Mouse (Mus musculus) right cerebral cortex, postnatal 14 days (tissue): ENCODE measurements around the gene Lpcat3.
"Not testable (repeated sequence)": the region's sequence is repeated elsewhere in the genome, so short reads cannot be mapped to it uniquely, and the experiment has no call there.

Experiments
- DNase-seq: peaks from one replicate; pipeline ENCODE4 v3.0.0; 2022

Gene Lpcat3

GRCm38 (mm10) chr6:124662477-124663423 is at the start of gene Lpcat3:
Gene Lpcat3 (plus strand): TSS chr6:124663027.
- DNase-seq, result peak; percentile 98

DNA sequence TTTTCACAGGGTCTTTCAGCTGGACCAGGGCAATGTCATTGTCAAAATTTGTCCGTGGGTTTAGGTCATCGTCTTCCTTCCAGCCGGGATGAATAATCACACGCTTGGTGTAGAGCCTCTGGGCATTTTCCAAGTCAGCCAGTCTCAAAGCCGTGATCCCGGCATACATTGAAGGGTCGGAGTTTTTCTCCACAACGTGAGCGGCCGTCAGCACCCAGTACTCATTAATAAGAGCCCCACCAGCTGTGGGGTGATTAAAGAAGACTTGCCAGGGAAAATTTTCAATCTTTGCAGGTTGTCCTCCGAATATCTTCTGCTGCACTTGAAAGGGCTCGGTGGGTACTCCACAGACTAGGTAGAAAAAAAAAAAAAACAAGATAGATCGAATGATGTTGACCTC is 37.2 kb upstream of the Lpcat3 start:
- DNase-seq, result no peak

DNA sequence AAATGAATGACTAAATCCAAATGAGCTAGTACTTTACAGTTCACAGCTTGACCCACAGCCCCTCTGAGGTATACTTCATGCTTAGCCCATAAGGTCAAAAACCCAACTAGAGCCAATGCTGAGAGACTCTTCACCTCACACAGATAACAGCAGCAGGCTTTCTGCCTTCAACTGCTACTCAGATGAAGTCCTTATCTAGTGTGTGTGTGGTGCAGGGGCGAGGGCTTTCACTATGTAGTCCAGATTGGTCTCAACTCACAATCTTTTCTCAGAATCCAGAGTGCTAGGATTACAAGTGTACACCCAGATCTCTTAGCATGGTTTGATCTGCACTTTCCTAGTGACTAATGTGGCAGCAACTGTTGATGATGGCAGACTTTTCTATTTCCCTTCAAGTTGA is 36.6 kb upstream of the Lpcat3 start:
- DNase-seq, result not testable (repeated sequence)

- no peak for DNase-seq
These were observed 32.1 kb upstream of the Lpcat3 start for GRCm38 (mm10) chr6:124630763-124631162.

DNA sequence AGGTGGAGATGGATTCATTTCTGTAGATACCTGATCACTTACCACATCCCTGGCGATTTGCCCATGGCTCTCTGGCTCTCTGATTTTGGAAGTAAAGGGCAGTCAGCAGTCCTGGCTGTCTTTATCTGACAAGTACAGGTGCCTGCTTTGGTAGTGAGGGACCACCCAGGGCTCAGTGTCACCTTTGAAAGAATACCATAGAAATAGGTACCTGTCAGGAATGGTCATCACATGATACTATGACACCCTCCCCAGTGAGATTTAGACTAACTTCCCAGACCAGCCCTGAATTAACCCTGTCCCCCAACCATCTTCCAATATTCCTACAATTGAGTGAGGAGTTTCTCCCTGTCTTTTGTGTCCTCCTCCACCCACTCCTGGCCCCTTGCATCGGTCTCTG is 26.8 kb upstream of the Lpcat3 start, which contains the start of gene C1s2:
C1s2 (minus strand) TSS at position 101 of the 400 bp plus-strand sequence.
- DNase-seq, result not testable (repeated sequence)

DNA sequence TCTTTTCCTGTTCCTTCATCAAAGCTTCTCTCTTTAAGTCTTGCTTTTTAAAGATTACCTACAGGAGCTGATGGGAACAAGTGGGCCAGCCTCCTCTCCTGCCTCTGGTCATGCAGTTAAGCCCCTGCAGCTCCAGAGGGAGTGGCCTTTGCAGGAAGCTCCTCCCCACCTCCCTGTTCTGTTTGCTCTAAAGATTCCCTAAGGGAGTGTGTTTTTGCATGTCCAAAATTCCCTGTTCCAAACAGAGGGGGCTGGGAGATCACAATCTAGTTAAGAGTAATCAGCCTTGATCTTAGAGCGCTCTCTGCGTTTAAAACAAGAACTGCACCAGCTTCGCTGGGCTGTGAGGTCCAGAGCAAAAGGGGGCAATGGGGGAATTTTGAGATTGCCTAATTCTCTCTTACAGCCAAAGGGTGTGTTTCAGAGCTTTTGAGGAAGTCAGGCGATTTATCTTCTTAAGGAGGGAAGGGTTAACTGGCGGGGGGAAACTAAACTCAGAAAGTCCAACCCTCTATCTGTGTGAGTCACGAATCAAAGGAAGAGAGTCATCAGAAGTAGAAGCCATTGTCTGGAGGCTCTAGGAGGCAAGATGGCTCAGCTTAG is 25.9 kb upstream of the Lpcat3 start:
- not testable (repeated sequence) for DNase-seq

DNA sequence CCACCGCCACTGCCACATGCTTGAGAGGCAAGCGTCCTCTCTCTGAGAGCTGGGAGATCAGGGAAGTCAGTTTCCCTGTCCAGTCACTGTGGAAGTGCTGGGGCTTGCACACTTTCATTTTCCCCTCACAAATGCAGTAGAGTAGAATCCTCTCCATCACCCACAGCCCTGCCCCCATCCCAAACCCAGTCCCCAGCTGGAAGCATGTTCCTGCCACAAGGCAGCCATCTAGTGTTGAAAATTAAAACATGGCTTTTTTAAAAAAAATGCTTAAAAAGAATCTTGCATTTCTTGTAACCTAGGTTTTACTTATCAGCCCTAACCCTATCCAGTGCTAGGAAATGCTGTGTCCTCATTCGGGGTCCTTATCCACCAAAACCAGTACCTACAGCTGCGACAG is 22.8 kb upstream of the Lpcat3 start:
- DNase-seq, result peak; percentile 29

- peak; percentile 61 for DNase-seq
These were observed 21.8 kb upstream of the Lpcat3 start for GRCm38 (mm10) chr6:124640997-124641396.

DNA sequence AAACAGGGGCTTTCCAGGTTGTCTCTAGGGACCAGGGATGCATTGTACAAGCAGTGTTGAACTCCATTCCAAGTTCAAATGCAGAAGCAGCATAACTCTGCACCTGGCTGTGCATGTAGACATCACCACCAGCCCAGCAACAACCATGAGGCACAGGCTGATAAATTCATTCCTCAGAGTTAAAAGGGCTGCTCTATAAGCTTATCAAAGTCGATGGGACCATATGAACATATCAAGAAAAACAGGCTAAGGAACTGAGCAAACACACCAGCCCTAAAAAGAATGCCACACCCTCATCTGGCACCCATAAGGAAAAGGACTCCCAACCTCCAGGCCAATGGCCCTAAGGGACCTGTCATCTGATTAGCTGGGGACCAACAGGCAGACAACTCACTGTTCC is 16.4 kb upstream of the Lpcat3 start:
- DNase-seq, result no peak

- no peak for DNase-seq
These were observed 6.9 kb upstream of the Lpcat3 start for GRCm38 (mm10) chr6:124655893-124656292.

DNA sequence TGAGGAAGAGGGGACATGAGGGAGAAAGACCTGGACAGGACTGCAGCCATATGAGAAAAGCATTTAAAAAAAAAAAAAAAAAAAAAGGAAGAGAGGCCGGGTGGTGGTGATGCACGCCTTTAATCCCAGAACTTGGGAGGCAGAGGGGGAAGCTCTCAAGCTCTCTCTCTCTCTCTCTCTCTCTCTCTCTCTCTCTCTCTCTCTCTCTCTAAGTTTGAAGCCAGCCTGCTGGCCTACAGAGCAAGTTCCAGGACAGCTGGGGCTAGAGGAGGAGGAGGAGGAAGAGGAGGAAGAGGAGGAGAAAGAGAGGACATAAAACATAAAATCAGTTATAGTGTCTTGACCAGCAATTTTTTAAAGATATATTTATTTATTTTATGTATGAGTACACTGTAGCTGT is 4.8 kb upstream of the Lpcat3 start:
- no peak for DNase-seq

DNA sequence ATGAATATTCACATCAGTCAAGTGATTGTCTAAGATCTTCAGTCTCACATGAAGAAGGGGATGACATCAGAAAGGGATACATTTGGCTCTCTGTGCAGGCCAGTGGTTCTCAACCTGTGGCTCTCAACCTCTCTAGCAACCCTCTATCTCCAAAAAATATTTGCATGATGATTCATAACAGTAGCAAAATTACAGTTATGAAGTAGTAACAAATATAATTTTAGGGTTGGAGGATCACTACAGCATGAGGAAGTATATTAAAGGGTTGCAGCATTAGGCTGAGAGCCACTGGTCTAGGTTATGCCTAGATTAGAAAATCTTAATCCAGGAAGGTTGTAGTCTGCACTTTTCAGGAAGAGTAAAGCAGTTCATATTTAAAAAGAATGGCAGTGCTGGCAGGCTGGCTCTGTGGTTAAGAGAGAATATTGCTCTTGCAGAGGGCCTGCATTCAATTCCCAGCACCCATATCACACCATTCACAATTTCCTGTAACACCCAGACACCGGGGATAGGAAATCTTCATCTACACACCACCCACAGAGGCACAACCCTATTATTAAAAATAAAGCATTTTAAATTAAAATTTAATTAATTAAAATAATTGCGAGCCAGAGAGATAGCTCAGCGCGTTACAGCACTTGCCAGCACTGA is 1.5 kb upstream of the Lpcat3 start:
- no peak for DNase-seq

- DNase-seq, result no peak
These were observed 832 bp upstream of the Lpcat3 start for GRCm38 (mm10) chr6:124661995-124662394.

DNA sequence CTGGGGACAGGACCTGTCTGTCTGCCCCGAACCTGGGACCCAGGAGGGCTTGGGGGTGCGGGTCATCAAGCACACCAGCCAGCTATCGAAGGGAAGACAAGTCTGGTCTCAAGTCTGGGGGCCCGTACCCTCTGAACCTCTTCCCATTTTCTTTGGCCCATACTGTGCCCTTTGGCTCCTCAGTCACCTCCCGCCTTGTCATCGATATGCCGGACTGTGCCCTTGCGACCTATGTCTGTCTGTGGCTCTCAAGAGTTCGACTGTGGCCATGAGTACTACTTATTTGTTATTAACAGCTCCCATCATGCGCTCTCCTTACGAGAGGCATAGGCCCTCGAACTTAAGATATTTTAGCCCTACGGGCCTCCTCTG is 583 bp downstream of the Lpcat3 start:
- DNase-seq, result no peak

DNA sequence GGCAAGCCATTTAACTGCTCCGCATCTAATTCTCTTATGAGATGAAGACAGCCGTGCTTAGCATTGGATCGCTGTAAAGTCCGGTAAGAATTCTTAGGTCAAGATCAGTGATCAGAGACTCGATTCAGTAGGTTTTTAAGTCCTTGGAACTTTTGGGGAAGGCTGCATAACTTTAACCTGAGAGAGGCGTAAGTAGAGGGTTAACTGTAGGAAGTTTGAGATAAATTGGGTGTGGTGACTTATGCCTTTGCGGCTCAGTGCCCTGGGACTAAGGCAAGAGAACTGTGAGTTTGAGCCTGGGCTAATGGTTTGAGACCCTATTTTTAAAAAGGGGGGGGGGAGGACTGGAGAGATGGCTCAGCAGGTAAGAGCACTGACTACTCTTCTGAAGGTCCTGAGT is 1.4 kb downstream of the Lpcat3 start:
- no peak for DNase-seq

GRCm38 (mm10) chr6:124665011-124665410 is 2.2 kb downstream of the Lpcat3 start:
- no peak for DNase-seq

- no peak for DNase-seq
These were observed 6.5 kb downstream of the Lpcat3 start for GRCm38 (mm10) chr6:124669234-124669859.

DNA sequence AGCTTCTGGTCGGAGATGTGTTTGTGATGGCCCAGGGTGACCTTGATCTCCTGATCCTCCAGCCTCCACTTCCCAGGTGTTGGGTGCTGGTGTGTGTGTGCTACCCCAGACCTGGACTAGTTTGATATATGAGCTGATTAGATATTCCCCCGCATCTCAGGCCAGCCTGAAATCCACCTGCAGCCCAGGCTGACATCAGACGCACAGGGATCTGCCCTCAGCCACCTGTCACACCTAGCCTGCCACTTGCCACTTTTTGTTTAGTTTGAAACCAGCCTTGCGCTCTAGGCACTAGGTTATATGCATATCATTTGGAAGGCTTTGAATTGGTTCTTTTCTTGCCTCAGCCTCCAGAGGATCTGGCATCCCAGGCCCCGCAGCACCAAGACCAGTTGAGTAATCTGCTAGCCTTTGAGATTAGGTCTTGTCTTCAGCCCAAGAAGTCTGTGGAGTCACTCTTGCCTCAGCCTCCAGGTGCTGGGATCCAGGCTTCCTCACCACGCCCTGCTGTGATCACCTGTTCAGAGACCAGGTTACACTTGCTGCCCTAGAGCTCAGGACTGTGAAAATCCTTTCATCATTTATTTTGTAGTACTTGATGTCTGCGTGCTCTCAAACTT is 7.6 kb downstream of the Lpcat3 start:
- DNase-seq, result no peak

- DNase-seq, result no peak
These were observed 9.3 kb downstream of the Lpcat3 start for GRCm38 (mm10) chr6:124672100-124672499.

- DNase-seq, result peak; percentile 49
These were observed 10.8 kb downstream of the Lpcat3 start for GRCm38 (mm10) chr6:124673619-124674018.

- DNase-seq, result no peak
These were observed 11.8 kb downstream of the Lpcat3 start for GRCm38 (mm10) chr6:124674591-124674990.

DNA sequence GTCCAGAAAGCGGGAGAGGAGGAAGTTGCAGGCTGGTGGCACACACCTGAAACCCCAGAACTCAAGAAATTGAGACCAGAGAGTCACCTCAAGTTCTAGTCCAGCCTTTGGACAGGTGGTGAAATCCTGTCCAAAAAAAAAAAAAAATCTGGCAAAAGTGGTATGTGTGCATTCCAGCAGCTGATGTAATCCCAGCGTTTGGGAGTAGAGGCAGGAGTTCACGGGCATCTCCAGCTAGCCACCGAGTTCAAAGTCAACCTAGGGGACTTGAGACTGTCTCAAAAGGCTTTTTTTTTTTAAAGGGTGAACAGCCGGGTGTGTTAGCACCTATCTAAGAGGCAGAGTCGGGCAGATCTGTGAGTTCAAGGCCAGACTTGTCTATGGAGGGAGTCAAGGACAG is 13.3 kb downstream of the Lpcat3 start:
- no peak for DNase-seq

DNA sequence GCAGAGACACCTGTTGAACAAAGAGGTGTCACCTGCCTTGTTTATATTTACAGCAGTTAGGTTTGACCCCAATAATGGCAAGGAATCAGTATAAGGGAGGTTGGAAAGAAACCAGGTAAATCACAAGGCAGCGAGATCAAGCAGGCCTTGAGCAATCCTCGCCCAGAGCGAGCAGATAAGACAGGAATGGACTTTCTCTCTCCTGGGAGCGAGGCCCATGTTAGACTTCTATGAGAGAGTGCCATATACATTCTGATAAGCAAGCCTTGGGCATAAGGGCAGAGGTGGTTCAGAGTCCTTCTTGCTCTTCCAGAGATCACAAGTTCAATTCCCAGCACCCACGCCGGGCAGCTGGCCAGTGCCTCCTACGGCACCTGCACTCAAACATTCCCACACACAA is 15.9 kb downstream of the Lpcat3 start:
- DNase-seq, result no peak
